Mouse (Mus musculus) midbrain, embryonic 16.5 days (tissue): Measurements from ENCODE around the gene Epn1. TPM values are rescaled to one million over a fixed set of nuclear protein-coding genes. Genes with fewer than 3 reads are reported as not detected.

Experiments used
- ATAC-seq: fragments of 200-750 bp; cut with Nextera tagmentation; 2 replicates; pipeline ENCODE4 v1.8.0; 2017; ENCODE audit warnings: moderate TSS enrichment
- H3K27ac ChIP-seq: fragments of 300-500 bp; sonication (generic); 2 replicates; pipeline ENCODE4 v1.5.1; 2014; ENCODE audit warnings: mild to moderate bottlenecking, low read length, mixed read lengths
- H3K27me3 ChIP-seq: fragments of 300-500 bp; sonication (generic); 2 replicates; pipeline ENCODE4 v1.6.1; 2014; ENCODE audit warnings: low read depth, low read length, mixed read lengths; ENCODE audit not compliant: control insufficient read depth, insufficient read depth
- H3K36me3 ChIP-seq: fragments of 300-500 bp; sonication (generic); 2 replicates; pipeline ENCODE4 v1.6.1; 2014; ENCODE audit warnings: mild to moderate bottlenecking, low read length, moderate library complexity, mixed read lengths; ENCODE audit not compliant: control insufficient read depth, insufficient read depth
- H3K4me1 ChIP-seq: fragments of 300-500 bp; sonication (generic); 2 replicates; pipeline ENCODE4 v1.6.1; 2014; ENCODE audit warnings: mild to moderate bottlenecking, low read length, mixed read lengths; ENCODE audit not compliant: control insufficient read depth, insufficient read depth
- H3K4me2 ChIP-seq: fragments of 300-500 bp; sonication (generic); 2 replicates; pipeline ENCODE4 v1.6.1; 2014; ENCODE audit warnings: mild to moderate bottlenecking, low read length, mixed read lengths
- H3K4me3 ChIP-seq: fragments of 300-500 bp; sonication (generic); 2 replicates; pipeline ENCODE4 v1.5.1; 2014; ENCODE audit warnings: low read depth, mild to moderate bottlenecking, low read length, moderate library complexity, mixed read lengths
- H3K9ac ChIP-seq: fragments of 300-500 bp; sonication (generic); 2 replicates; pipeline ENCODE4 v1.6.1; 2014; ENCODE audit warnings: low read depth, low read length, mixed read lengths
- H3K9me3 ChIP-seq: fragments of 300-500 bp; sonication (generic); replicated peaks from 2 replicates; pipeline ENCODE4 v1.6.1; 2014; ENCODE audit warnings: mild to moderate bottlenecking, low read length, mixed read lengths; ENCODE audit not compliant: control insufficient read depth, poor library complexity, severe bottlenecking
- WGBS: fragments of 180-500 bp; shearing (Covaris S2); extraction: QIAGEN DNeasy Blood & Tissue Kit; methylation state at CpG from one replicate; pipeline ENCODE4 v1.1.7; 2014; 5-methylcytosine and 5-hydroxymethylcytosine counted together
- polyA plus RNA-seq: library from polyadenylated mRNA; unstranded; fragments of >200 nt; fragmentation: Nextera tagmentation; extraction: Ambion mirVana; gene quantifications from 2 replicates; pipeline ENCODE4 v1.2.1, GENCODE M21; 2015

Epn1 gene
- polyA plus RNA-seq, 1 experiment from 2014 or later = 120 TPM

DNA sequence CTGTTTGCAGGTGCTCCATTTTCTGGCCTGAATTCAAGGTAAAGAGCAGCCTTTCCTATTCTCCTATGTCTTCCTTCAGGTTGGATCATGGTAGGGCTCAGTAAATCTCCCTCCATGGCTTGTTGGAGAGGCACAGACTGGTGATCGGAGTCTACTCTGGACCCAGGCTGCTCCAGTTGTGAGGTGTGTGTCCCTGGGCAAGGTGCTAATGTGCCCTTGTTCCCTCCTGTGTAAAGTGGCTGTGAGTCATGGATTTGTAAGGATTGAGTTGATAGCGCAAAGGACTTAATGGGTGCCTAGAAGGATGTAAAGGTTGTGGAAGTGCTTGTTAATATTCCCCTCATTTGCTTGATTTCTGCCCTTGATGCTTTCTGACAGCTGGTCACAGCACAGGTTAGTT lies 1.9 kb downstream of the Epn1 start:
- H3K4me1 ChIP-seq = peaks cover 24% of the 10 kb centered on the region
- H3K27me3 ChIP-seq = no peaks in the 10 kb centered on the region
- H3K27ac ChIP-seq = no peak overlapping the region
- no peak overlapping the region for H3K4me3 ChIP-seq
- 100% methylated on average over 2 of the region's 2 CpGs for WGBS
- no peak overlapping the region for H3K9ac ChIP-seq
- H3K9me3 ChIP-seq = no peaks in the 10 kb centered on the region
- H3K4me2 ChIP-seq = no peak overlapping the region
- H3K36me3 ChIP-seq = peaks cover 7% of the 10 kb centered on the region
- no peak for ATAC-seq

DNA sequence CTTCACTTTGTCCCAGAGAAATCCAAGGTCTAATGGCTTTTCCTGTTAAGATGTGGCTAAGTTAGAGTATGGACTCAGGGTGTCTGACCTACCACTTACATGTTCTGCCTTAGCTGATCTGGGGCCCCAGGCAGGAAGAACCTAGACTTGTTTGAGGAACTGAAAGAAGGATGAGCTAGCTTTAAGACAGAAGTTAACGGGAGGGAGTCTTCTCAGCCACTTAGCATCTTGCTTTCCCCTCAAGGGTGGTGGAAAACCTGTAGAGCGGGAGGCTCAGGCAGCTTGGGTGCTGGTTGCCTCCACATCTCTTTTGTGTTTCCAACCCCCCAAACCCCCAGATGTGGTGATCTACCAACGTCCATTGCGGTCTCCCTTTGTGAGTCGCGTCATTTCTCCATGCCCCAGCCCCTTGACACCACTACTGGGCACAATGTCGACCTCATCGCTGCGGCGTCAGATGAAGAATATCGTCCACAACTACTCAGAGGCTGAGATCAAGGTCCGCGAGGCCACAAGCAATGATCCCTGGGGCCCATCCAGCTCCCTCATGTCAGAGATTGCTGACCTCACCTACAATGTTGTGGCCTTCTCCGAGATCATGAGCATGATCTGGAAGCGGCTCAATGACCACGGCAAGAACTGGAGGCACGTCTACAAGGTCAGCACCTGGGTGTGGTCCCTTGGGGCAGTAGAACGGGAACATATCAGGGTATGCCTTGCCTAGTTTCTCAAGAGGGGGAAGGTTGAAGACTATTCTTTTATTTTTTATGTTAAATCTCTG lies 3.5 kb downstream of the Epn1 start:
- Histone ChIP-seq H3K27ac (no peak overlapping the region), H3K4me2 (no peak overlapping the region), H3K4me1 (peaks cover 24% of the 10 kb centered on the region), H3K9ac (no peak overlapping the region), H3K27me3 (no peaks in the 10 kb centered on the region), H3K9me3 (no peaks in the 10 kb centered on the region), H3K36me3 (peaks cover 3% of the 10 kb centered on the region), H3K4me3 (no peak overlapping the region)
- 94% methylated on average over 18 of the region's 18 CpGs for WGBS
- ATAC-seq = no peak

DNA sequence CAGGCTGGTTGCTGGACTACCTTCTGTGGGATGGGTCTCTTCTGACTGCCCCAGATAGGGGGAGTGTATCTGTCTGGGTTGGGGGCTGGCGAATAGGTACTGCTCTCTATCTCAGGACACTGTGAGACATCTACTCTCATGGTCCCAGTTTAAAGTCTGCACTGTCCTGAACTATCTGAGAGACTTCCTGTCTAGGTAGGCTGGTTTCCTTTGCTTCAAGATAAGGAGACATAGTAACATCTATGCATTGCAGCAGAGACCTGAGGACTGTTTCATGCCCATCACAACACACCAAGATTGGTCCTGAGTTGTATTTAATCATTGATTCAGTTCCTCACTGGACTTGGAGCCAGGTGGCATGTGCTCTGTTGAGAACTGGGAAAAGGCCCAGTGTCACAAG lies 5.5 kb downstream of the Epn1 start:
- no peak for ATAC-seq
- Histone ChIP-seq H3K9ac (no peak overlapping the region), H3K4me2 (no peak overlapping the region), H3K27me3 (no peaks in the 10 kb centered on the region), H3K27ac (no peak overlapping the region), H3K4me3 (no peak overlapping the region), H3K36me3 (no peaks in the 10 kb centered on the region), H3K9me3 (no peaks in the 10 kb centered on the region), H3K4me1 (peaks cover 24% of the 10 kb centered on the region)
- WGBS = 94% methylated on average over 1 of the region's 1 CpGs

DNA sequence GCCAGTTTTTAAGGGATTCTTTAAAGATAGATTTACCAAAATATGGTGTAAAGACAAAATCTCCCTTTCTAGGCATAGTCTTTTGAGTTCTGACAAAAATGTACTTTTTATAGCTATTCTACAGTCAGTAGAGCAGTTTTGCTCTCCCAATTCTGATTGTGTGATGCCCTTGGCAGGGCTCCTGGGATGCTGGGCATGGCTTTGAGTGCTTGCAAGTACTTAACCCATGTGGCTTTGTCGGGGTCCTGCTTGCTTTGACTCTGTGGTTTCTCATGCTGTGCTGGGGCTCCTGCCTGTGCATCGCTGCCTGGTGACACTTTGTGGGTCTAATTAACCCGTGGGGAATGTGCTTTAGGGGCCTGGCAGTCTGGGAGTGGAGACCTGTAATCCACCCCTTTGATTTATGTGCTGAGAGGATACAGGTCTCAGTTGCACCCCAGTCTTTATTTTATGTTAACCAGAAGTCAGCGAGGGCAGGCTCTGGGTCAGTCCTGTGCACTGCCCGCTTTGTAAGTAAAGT lies 6.9 kb downstream of the Epn1 start:
- 76% methylated on average over 5 of the region's 5 CpGs for WGBS
- Histone ChIP-seq H3K4me2 (no peak overlapping the region), H3K4me1 (peaks cover 13% of the 10 kb centered on the region), H3K36me3 (no peaks in the 10 kb centered on the region), H3K27ac (no peak overlapping the region), H3K27me3 (no peaks in the 10 kb centered on the region), H3K9me3 (no peaks in the 10 kb centered on the region), H3K4me3 (no peak overlapping the region), H3K9ac (no peak overlapping the region)
- no peak for ATAC-seq

DNA sequence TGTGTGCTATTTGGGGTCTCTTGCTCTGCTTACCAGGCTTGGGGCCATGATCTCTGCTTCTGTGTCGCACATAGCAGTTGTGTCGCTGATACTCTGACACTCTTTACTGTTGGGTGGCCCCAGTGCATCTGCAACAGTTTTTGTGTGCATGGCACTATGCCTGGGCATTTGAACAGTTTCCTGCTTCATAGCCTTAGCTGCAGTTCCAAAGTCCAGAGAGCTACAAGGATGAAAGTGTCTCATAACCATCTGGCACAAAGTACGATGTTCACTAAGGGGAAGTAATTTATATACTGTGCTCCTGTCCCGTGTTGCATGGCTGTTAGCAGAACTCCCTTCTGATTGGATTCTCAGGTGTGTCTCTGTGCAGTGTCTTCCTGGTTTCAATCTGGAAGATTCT lies 7.9 kb downstream of the Epn1 start:
- Histone ChIP-seq H3K9ac (no peak overlapping the region), H3K27ac (no peak overlapping the region), H3K4me3 (no peak overlapping the region), H3K4me1 (peaks cover 6% of the 10 kb centered on the region; the same call in 1 of the 2 replicates), H3K36me3 (peaks cover 2% of the 10 kb centered on the region; the same call in 1 of the 2 replicates), H3K4me2 (no peak overlapping the region), H3K9me3 (no peaks in the 10 kb centered on the region), H3K27me3 (no peaks in the 10 kb centered on the region)
- no peak for ATAC-seq
- 94% methylated on average over 4 of the region's 4 CpGs for WGBS

DNA sequence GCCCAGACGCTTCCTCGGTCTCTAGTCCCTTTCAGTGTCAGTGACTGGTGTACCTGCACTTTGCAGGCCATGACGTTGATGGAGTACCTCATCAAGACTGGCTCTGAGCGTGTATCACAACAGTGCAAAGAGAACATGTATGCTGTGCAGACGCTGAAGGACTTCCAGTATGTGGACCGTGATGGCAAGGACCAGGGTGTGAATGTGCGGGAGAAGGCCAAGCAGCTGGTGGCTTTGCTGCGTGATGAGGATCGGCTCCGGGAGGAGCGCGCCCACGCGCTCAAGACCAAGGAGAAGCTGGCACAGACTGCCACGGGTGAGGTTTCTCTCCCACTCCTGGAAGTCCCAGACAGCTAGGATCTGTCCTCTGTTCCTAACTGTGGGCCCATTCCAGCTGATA lies 9.8 kb downstream of the Epn1 start:
- no peak overlapping the region for H3K27ac ChIP-seq
- WGBS = 97% methylated on average over 15 of the region's 15 CpGs
- H3K4me1 ChIP-seq = no peaks in the 10 kb centered on the region
- ATAC-seq = no peak
- H3K9me3 ChIP-seq = no peaks in the 10 kb centered on the region
- H3K27me3 ChIP-seq = no peaks in the 10 kb centered on the region
- H3K36me3 ChIP-seq = peaks cover 3% of the 10 kb centered on the region
- no peak overlapping the region for H3K4me3 ChIP-seq
- no peak overlapping the region for H3K4me2 ChIP-seq
- H3K9ac ChIP-seq = no peak overlapping the region

DNA sequence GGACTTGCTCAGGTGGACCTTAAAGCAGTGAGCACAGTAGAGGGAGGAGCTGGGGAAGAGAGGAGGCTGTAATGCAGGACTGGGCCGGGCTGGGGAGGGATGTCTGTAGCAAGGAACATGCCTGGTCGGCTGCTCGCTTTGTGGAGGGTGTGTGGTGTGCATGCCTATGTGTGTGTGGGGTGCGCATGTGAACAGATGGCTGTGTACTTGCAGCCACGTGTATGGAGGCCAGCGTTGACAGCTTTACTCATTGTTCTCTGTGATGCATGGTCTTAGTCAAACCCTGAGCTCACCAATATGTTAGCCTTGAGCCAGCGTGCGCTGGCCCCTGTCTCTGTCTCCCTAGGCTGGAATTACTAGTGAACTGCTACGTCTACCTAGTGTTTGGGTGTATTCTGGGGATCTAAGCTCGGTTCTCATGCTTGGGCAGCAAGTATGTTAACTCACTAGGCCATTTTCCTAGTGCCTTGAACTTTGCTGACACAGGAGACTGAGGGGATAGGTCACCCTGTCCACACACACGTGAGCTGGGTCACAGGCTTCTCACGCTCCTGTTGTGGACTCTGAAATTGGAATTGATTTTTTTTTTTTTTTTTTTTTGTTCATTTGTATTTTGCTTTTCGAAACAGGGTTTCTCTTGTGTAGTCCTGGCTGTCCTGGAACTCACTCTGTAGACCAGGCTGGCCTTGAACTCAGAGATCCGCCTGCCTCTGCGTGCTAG lies 11.1 kb downstream of the Epn1 start:
- H3K9me3 ChIP-seq = no peaks in the 10 kb centered on the region
- ATAC-seq = no peak
- peaks cover 14% of the 10 kb centered on the region for H3K36me3 ChIP-seq
- no peak overlapping the region for H3K4me2 ChIP-seq
- H3K27ac ChIP-seq = no peak overlapping the region
- H3K4me1 ChIP-seq = no peaks in the 10 kb centered on the region
- no peak overlapping the region for H3K4me3 ChIP-seq
- H3K9ac ChIP-seq = no peak overlapping the region
- H3K27me3 ChIP-seq = no peaks in the 10 kb centered on the region
- WGBS = 95% methylated on average over 15 of the region's 15 CpGs

DNA sequence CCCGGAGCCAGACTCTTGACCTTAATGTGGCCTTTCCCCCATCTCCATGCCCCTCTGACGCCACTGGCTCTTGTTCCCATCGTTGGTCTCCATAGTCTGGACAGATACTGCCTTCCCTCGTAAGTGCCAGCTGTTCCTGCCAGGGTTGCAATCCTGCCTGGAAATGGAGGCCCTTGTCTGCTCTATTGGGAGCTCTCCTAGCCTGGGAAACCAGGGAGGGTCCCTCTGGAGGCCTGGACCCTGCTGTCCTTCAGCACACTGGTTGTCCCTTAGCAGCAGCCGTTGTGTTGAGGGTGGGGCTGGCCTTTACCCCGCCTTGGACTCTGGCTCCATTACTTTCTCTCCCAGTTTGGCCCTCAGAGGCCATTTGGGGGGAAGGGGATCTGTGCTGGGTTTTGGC lies 12.3 kb downstream of the Epn1 start:
- WGBS = 89% methylated on average over 6 of the region's 6 CpGs
- no peak overlapping the region for H3K9ac ChIP-seq
- no peaks in the 10 kb centered on the region for H3K27me3 ChIP-seq
- no peaks in the 10 kb centered on the region for H3K9me3 ChIP-seq
- ATAC-seq = no peak
- no peak overlapping the region for H3K4me3 ChIP-seq
- no peaks in the 10 kb centered on the region for H3K4me1 ChIP-seq
- H3K4me2 ChIP-seq = no peak overlapping the region
- peaks cover 18% of the 10 kb centered on the region for H3K36me3 ChIP-seq
- H3K27ac ChIP-seq = no peak overlapping the region

DNA sequence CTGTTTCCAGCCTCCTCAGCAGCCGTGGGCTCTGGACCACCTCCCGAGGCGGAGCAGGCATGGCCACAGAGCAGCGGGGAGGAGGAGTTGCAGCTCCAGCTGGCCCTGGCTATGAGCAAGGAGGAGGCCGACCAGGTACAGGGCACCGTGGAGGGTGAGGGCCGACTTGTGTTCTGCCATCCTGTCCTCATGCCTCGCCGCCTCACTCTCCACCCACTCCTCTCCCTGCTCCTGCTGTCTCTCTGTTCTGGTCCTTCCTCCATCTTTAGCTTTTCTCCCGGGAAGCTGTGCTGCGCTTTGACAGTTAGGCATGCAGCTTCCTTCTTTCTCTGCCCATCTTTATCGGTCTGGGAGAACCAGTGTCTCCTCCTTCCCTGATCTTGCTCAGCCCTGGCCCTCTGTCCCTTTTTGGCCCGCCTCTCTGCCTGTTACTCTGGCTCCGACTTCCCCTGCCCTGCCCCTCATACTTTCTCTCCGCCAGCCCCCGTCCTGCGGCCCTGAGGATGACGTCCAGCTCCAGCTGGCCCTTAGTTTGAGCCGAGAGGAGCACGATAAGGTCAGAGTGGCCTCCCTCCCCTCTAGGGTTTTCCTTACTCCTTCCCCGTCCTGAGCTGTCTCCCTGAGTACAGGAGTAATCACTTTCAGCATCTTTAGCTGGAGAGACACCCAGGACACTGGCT lies 12.9 kb downstream of the Epn1 start:
- no peak overlapping the region for H3K27ac ChIP-seq
- H3K27me3 ChIP-seq = no peaks in the 10 kb centered on the region
- no peak overlapping the region for H3K4me3 ChIP-seq
- no peak for ATAC-seq
- no peaks in the 10 kb centered on the region for H3K4me1 ChIP-seq
- 91% methylated on average over 21 of the region's 21 CpGs for WGBS
- H3K4me2 ChIP-seq = no peak overlapping the region
- H3K9ac ChIP-seq = no peak overlapping the region
- peaks cover 24% of the 10 kb centered on the region for H3K36me3 ChIP-seq
- H3K9me3 ChIP-seq = no peaks in the 10 kb centered on the region
